Mouse (Mus musculus): Measurements from ENCODE around the gene Dnah8. TPM values are rescaled to one million over a fixed set of nuclear protein-coding genes. Genes with fewer than 3 reads are reported as not detected.

The Dnah8 gene
- total and polyA plus RNA-seq, 3 experiments, result 15.4 to 143 (median 19.5) TPM

GRCm38 (mm10) chr17:30640896-30641295, 16.7 kb downstream of the Dnah8 start:
- no peaks in the 10 kb centered on the region for H3K9me3 ChIP-seq (replicated peaks; ENCODE audit: insufficient read depth, low read length)
- H3K27me3 ChIP-seq (ENCODE audit: control insufficient read depth in 1 of 2, insufficient read depth in 2 of 2, low read length in 2 of 2), result no peaks in the 10 kb centered on the region
- H3K27ac ChIP-seq (ENCODE audit: control insufficient read depth, low read depth, low read length), result no peak overlapping the region
- H3K36me3 ChIP-seq (ENCODE audit: control insufficient read depth in 1 of 2, insufficient read depth in 2 of 2, low read length in 2 of 2), result peaks cover 0 to 3% of the 10 kb centered on the region in 2 experiments; a peak in 2 of 4 replicates
- no peaks in the 10 kb centered on the region for H3K79me2 ChIP-seq (ENCODE audit: control insufficient read depth, insufficient read depth, low read length, poor library complexity)
- no peak for DNase-seq (ENCODE audit: low read depth, low spot score)
- H3K9ac ChIP-seq (ENCODE audit: control insufficient read depth, low read depth, low read length, poor library complexity, severe bottlenecking), result no peak overlapping the region
- H3K4me1 ChIP-seq (ENCODE audit: control insufficient read depth in 1 of 2, insufficient read depth in 2 of 2, low read length in 2 of 2), result no peaks in the 10 kb centered on the region
- no peak for TF ChIP-seq CTCF (IDR thresholded peaks at IDR 0.05 in 2 of 3, conservative IDR thresholded peaks at IDR 0.05 in 1 of 3; ENCODE audit: control insufficient read depth in 1 of 3, insufficient read depth in 1 of 3, low read depth in 2 of 3, low read length in 3 of 3, poor library complexity in 1 of 3, severe bottlenecking in 1 of 3)
- no peak for TF ChIP-seq KAT2A (conservative IDR thresholded peaks at IDR 0.05; ENCODE audit: low read depth, low read length)
- TF ChIP-seq NELFE (IDR thresholded peaks at IDR 0.05; ENCODE audit: low read depth, low read length), result no peak
- H3K4me3 ChIP-seq (ENCODE audit: control insufficient read depth in 1 of 2, insufficient read depth in 1 of 2, low read depth in 2 of 2, low read length in 2 of 2), result no peak overlapping the region

- DNase-seq (ENCODE audit: low read depth, low spot score), result peak; percentile 44
- peak; percentile 50 for TF ChIP-seq SMC3 (IDR thresholded peaks at IDR 0.05; ENCODE audit: low read depth, low read length)
- TF ChIP-seq NELFE (IDR thresholded peaks at IDR 0.05; ENCODE audit: low read depth, low read length), result no peak
- TF ChIP-seq ZC3H11A (IDR thresholded peaks at IDR 0.05; ENCODE audit: low read depth, low read length), result 0 out of 2 replicates have a peak, but pooled peaks have one; percentile 18
- no peak for TF ChIP-seq ETS1 (IDR thresholded peaks at IDR 0.05; ENCODE audit: low read depth, low read length)
- peak; percentile 63 to 85 (median 68) for TF ChIP-seq CTCF (IDR thresholded peaks at IDR 0.05 in 2 of 3, conservative IDR thresholded peaks at IDR 0.05 in 1 of 3; ENCODE audit: control insufficient read depth in 1 of 3, insufficient read depth in 1 of 3, low read depth in 2 of 3, low read length in 3 of 3, poor library complexity in 1 of 3, severe bottlenecking in 1 of 3)
- no peak for TF ChIP-seq MAFK (IDR thresholded peaks at IDR 0.05; ENCODE audit: borderline replicate concordance, low read depth, low read length)
- no peak for TF ChIP-seq USF1 (IDR thresholded peaks at IDR 0.05; ENCODE audit: low read depth, low read length)
- TF ChIP-seq RAD21 (IDR thresholded peaks at IDR 0.05; ENCODE audit: low read depth, low read length), result peak; percentile 42
- no peak overlapping the region for H3K4me3 ChIP-seq (ENCODE audit: control insufficient read depth in 1 of 2, insufficient read depth in 1 of 2, low read depth in 2 of 2, low read length in 2 of 2)
- no peaks in the 10 kb centered on the region for H3K9me3 ChIP-seq (replicated peaks; ENCODE audit: insufficient read depth, low read length)
- H3K36me3 ChIP-seq (ENCODE audit: control insufficient read depth in 1 of 2, insufficient read depth in 2 of 2, low read length in 2 of 2), result peaks cover 0 to 6% of the 10 kb centered on the region in 2 experiments; a peak in 2 of 4 replicates
- H3K9ac ChIP-seq (ENCODE audit: control insufficient read depth, low read depth, low read length, poor library complexity, severe bottlenecking), result no peak overlapping the region
- H3K27ac ChIP-seq (ENCODE audit: control insufficient read depth, low read depth, low read length), result no peak overlapping the region
- no peaks in the 10 kb centered on the region for H3K4me1 ChIP-seq (ENCODE audit: control insufficient read depth in 1 of 2, insufficient read depth in 2 of 2, low read length in 2 of 2)
- no peaks in the 10 kb centered on the region for H3K27me3 ChIP-seq (ENCODE audit: control insufficient read depth in 1 of 2, insufficient read depth in 2 of 2, low read length in 2 of 2)
- H3K79me2 ChIP-seq (ENCODE audit: control insufficient read depth, insufficient read depth, low read length, poor library complexity), result no peaks in the 10 kb centered on the region
These were observed 24.6 kb downstream of the Dnah8 start for GRCm38 (mm10) chr17:30648770-30649169.

GRCm38 (mm10) chr17:30653010-30653409, 28.9 kb downstream of the Dnah8 start:
- Histone ChIP-seq H3K27ac (ENCODE audit: control insufficient read depth, low read depth, low read length) (no peak overlapping the region), H3K79me2 (ENCODE audit: control insufficient read depth, insufficient read depth, low read length, poor library complexity) (no peaks in the 10 kb centered on the region), H3K36me3 (ENCODE audit: control insufficient read depth in 1 of 2, insufficient read depth in 2 of 2, low read length in 2 of 2) (peaks cover 0 to 6% of the 10 kb centered on the region in 2 experiments; a peak in 2 of 4 replicates), H3K9me3 (replicated peaks; ENCODE audit: insufficient read depth, low read length) (no peaks in the 10 kb centered on the region), H3K27me3 (ENCODE audit: control insufficient read depth in 1 of 2, insufficient read depth in 2 of 2, low read length in 2 of 2) (no peaks in the 10 kb centered on the region), H3K9ac (ENCODE audit: control insufficient read depth, low read depth, low read length, poor library complexity, severe bottlenecking) (no peak overlapping the region), H3K4me1 (ENCODE audit: control insufficient read depth in 1 of 2, insufficient read depth in 2 of 2, low read length in 2 of 2) (no peaks in the 10 kb centered on the region), H3K4me3 (ENCODE audit: control insufficient read depth in 1 of 2, insufficient read depth in 1 of 2, low read depth in 2 of 2, low read length in 2 of 2) (no peak overlapping the region)
- TF ChIP-seq POLR2A (IDR thresholded peaks at IDR 0.05; ENCODE audit: control insufficient read depth in 1 of 2, insufficient read depth in 1 of 2, low read depth in 1 of 2, low read length in 2 of 2, poor library complexity in 1 of 2) (no peak), SMC3 (IDR thresholded peaks at IDR 0.05; ENCODE audit: low read depth, low read length) (peak; percentile 37), CTCF (IDR thresholded peaks at IDR 0.05 in 2 of 3, conservative IDR thresholded peaks at IDR 0.05 in 1 of 3; ENCODE audit: control insufficient read depth in 1 of 3, insufficient read depth in 1 of 3, low read depth in 2 of 3, low read length in 3 of 3, poor library complexity in 1 of 3, severe bottlenecking in 1 of 3) (peak in 2 of 3 experiments; percentile 79 to 90; a peak in 5 of 6 replicates)
- DNase-seq (ENCODE audit: low read depth, low spot score), result peak; percentile 53

Data from MEL (cell line).